Mouse (Mus musculus) cerebellum, postnatal 14 days (tissue): ENCODE results near the gene Gm2a.
"Not testable (repeated sequence)": the region's sequence is repeated elsewhere in the genome, so short reads cannot be mapped to it uniquely, and the experiment has no call there.

Experiments used
- DNase-seq, 2 experiments: peaks; one replicate each; pipeline ENCODE4 v3.0.0; 2021; ENCODE audit warnings: mixed read lengths in 2 of 2

Gene Gm2a

DNA sequence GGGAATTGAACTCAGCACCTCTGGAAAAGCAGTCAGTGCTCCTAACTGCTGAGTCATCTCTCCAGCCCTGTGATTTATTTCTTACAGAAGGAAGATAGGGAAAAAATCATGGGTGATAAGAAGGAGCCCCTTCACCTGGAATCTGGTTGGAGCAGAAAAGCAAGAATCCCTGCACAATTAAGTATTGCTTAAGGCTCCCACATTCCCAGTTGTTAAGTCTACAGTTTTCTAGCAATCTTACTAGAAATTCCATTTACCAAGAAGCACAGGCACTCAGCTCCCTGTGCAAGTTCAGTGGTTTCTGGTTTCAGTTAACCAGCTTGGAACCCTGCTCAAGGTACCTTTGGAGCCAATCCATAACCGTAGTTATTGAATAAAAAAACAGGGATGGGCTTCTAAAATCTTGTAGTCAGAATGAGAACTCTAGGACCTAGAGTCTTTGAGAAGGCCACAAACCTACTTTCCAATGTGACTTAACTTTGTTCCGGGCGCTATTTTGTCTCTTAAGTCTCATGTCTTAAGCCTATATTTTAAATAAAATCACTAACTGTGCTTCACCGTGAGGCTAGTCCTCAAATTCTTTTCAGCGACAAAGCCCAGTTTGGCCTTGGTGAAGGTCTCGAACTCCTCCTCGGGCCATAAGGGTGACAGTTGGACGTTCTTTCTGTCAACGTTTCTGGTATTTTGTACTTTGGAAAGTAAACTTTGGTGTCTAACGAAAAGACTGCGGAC is 1.0 kb upstream of the Gm2a start:
- no peak for DNase-seq

DNA sequence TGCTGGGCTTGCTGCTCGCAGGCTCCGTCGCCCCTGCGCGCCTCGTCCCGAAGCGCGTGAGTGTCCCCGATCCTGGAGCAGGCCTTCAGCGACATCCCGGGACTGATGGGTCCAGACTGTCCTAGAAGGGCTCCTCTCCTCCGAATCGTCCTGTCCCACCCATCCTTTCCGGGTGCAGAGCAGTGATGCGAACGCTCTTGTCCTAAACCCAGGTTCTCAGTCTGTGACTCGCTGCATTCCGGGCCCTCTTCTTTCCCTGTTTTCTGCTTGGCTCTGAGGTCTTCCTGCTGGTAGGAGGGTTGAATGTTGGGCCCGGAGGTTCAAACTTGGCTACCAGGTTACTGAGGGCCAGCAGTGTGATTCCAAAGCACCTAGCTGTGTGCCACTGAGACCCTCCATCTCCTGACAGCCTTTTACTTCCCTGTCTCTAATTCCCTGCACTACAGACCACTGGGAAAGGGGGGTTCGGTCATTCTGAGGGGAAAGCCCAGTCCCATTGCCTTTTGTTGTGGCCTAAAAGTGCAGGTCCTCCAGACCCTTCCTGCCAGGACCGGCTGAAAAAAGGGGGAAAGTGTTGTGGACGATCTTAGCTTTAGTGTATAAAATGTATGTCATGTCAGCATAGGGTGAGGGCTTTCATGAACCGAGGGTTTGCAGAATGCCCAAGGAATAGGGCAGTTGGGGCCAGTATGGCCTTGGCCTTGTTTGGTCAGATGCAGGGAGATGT is 437 bp downstream of the Gm2a start:
- no peak for DNase-seq

DNA sequence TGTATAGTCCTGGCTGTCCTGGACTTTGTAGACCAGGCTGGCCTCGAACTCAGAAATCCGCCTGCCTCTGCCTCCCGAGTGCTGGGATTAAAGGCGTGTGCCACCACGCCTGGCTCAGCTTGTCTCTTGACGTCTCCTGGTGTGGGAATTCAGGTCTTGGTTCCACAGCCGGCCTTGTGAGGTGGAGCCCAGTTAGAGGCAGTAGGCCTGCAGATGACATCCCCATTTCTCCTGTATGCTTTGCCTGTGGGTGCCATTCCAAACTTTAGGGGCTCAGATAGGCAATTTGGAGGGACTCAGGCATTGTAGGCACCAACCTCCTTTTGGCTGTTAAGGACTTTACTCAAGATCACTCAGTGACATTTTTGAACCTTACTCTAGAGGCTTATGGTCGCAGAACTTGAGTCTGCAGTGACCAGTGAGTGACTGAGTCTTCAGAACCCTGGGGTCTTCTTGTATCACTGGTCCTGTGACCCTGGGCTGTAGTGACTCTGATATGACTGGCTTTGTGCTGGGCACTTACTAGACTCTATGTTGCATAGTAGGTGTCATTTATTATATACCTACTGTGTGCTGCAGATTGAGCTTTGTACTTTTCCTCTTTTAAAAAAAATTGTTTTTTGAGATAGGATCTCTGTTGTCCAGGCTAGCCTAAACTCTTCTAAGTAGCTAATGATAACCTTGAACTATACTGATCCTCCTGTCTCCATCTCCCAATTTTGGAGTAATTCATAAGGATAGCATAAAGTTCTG is 1.3 kb downstream of the Gm2a start:
- DNase-seq: no peak

DNA sequence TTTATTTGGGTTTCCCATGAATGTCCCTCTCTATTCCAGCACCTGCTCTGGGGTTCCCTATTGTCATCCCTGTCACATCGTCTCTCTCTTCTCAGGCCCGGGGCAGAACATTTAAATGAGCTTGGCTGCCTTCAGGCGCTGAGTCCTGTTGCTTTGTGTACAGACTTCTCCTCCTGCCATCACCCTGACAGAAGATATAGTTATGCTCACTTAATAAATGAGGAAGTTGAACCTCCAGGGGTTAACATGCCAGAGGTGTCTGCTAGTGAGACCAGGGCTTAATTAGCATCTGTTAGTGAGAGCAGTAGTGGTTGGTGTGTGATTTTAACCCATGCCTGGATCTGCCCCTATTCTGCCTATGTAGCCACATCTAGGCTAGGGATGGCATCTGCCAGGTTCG is 2.0 kb downstream of the Gm2a start:
- DNase-seq: no peak

DNA sequence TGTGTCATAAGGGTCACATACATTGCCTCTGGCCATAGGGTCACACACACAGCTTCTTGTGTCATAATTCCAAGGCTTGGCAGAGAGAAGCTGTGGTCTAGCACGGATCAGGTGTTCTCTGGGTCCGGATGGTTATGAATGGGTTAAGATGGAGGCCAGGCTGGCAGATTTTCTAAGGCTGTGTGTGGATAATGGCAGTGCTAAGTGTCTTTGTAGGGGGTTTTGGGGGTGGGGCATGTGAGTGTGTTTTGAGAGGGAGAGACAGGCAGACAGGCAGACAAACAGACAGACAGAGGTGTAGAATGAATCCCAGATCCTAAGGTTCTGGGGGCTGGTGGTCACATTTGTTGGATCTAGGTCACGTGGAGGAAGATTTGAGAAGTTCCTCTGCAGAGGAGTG is 4.1 kb downstream of the Gm2a start:
- no peak for DNase-seq

DNA sequence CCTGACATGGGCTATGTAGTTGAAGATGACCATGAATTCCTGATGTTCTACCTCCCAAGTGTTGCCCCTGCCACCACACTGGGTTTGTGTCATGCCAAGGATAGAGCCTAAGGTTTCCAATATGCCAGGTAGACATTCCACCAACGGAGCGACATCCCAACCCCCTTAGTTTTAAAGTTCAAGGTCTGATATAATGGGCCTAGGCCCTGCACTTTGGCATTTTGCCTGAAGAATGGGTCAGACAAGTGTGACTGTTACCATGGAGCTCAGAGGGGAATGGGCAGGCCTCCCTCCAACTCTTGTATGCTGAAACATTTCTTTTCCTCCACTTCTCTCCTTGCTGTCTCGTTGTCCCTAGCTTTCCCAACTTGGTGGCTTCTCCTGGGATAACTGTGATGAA is 5.3 kb downstream of the Gm2a start:
- no peak for DNase-seq

DNA sequence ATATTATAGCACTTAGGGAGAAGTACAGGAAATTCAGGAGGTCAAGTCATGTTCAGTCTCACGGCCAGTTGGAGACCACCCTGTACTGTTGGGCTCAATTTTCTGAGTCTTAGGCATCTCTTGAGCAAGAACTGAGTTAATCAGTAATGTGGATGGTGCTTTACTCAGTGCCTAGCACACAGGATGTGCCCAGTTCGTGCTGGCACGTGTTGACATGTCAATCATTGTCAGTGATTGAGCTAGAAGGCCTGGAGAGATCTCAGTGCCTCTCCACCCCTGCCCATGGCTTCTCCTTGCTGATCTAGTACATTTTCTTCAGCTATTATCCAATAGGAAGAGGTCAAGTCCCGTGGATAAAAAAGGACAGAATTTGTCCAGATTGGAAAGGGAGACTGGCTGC is 7.5 kb downstream of the Gm2a start:
- DNase-seq: no peak

DNA sequence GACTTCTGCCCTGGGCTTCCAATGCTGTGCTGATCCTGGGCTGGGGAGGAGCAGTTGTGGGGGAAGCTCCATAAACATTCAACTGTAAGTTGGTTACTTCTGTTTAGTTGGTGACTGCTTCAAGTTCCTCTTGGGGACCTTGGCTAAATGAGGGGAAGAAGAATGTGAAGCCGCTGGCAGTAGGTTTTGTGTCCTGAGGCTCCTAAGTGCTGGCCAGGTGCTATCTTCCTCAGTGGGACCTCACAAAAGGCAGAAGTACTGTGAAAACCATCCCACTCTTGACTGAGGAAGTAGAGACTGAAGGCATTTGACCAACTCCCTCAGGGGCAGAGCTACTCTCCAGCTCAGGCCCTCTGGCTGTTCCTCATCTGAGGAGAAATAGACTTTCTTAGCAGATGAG is 8.7 kb downstream of the Gm2a start:
- no peak for DNase-seq

DNA sequence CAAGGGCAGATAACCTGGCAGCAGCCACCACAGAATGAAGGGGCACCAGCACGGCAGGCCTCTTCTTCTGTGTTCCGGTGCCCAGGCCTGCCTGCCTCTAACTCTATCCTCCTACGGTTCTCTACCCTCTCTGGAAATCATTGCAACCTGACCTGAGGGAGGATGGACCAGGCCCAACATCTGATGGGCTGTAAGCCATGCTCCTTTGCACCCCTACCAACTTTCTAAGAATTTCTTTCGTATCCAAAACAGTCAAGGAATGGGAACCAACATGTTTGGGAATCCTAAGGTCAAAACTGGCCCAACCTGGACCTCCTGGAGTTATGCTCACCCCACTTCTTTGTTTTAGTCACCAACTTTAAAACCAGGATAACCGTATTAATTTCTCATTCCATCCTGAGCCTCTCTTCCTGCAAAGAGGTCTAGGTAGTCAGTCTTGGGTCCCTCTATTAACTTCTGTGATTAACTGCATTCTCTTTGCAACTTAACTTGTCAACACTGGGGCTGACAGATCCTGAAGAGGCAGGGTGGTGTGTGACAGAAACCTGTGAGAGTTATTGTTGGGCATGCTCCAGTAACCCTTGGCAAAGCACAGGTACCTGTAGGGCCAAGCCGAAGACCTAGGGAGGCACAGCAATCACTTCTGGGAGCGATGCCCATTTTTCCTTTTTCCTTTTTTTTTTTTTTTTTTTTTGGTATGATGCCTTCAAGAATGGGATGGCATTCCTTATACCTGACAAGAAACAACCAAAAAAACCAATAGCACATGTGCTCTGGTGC is 11.8 kb downstream of the Gm2a start:
- peak; percentile 55 to 72 for DNase-seq

DNA sequence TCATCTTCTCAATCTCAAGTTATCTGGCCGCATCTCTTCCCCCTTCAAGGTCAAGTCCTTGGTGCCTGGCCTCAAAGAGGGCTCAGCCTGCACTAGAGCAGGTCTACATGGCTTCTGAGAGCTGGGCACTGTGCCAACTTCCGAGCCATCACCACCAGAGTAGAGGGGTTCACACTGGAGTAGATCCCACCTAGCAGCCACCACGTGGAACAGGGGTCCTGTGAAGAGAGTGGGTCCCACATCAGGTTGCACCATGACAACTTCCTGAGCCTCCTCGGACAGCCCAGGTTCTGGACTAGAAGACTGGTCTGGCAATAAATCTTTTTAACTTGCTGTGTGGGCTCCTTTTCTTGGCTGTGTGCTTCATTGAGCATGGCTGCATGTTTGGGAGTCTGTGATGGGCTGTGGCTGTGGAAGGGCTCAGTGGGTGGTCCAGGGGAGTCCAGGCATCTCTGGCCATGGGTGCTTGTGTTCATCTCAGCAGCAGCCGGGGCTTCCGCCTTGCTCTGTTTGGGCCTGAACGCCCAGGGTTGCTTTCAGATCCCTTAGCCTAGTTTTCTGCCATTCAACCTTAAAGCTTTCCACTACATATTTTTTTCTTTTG is 12.8 kb downstream of the Gm2a start:
- peak; percentile 45 to 63 for DNase-seq

DNA sequence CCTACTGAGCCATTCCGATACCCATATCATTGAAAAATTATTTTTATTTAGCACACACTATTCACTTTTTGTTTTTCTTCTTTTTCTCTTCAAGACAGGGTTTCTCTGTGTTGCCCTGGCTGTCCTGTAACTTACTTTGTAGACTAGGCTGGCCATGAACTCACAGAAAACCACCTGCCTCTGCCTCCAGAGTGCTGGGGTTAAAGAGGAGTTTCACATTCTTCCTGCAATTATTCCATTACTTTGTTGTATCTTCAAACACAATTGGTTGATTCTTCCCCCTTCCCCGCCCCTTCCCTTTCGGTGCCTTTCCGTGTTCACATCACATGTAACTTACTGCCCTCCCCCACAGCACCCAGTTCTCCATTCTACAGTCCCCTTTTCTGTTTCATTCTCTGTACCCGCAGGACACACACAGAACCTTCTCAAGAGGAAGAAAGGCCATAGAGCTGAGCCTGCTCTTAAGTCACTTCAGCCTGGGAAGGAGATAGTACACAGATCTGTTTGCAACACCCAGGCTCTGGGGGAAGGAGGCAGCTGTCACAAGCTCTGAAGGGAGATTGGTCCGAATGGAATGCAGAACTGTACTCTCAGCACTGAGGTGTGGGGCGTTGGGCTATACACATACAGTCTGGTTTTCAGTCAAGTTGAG is 15.4 kb downstream of the Gm2a start:
- no peak for DNase-seq

DNA sequence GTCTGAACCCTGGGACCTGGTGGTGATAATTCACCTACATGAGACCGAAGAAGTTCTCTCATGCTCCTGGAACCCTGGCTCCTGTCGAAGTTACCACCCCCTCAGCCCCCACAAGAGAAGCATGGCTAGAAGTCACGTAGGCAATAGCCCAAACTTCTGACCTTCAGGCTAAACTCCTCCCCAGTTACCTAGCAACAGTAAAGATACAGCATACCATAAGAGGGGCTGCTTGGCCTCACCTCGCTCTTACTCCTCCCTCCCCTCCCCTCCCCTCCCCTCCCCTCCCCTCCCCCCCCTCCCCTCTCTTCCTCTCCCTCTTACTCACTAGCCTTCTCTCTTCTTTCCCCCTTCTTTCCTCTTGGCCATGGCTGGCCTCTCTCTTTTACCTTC is 15.9 kb downstream of the Gm2a start:
- not testable (repeated sequence) for DNase-seq

DNA sequence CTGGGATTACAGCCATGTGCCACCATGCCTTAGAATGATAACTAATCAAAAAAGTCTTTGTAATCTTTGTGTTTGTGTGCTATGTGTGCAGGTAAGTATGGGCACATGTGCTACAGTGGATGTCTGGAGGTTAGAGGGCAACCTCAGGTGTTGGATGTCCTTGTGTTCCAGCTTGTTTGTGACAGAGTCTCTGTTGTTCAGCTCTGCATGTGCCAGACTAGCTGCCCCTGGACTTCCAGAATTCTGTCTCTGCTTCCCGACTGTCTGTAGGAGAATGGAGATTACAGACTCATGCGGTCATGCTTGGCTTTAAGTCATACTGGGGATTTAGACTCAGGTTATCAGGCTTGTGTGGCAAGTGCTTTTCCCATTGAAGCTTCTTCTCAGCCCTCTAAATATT is 16.4 kb downstream of the Gm2a start:
- DNase-seq: no peak

DNA sequence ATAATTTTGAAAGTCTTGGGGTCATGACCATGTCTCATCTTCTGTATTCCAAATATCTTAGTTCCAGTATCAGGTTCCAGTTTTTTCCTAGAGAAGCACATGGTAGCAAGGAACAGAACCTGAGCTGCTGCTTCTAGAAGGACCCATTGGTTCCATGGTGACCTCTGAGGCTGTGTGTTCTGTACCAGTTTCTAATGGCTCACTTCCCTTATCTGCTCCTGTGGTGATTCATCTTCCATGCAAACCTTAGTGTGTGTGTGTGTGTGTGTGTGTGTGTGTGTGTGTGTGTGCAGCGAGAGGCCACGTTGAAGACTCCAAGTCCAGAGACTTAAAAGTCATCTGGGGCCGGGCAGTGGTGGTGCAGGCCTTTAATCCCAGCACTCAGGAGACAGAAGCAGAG is 18.1 kb downstream of the Gm2a start:
- DNase-seq: no peak

DNA sequence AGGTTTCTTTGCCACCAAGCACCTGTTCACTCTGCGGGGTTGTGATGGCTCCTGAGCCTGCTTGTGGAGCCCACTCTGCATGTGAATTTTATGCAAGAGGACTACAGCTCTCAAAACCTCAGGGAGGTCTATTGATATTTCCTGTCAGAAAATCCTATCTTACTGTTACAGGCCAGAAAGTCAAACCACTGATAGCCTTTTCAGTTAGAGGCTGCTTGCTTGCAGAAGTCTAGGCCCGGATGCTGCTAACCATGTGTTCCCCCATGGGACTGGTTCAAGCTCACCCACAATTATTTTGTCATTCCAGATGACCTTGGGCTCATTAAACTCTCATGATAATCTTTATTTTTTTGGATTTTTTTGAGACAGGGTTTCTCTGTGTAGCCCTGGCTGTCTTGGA is 19.1 kb downstream of the Gm2a start:
- no peak for DNase-seq

DNA sequence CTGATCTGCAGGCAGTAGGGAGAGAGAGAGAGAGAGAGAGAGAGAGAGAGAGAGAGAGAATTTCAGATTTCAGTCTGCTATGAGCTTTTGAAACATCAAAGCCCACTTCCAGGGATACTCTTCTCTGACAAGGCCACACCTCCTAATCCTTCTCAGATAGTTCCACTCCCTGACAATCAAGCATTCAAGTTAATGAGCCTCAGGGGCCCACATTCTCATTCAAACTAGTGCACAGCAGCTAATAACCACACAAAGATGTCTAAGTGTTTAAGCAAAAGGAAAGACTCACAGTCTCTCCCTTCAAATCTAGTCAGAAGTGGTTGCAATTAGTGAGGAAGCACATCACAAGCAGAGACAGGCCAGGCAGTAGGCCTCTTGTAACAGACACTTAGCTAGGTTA is 22.4 kb downstream of the Gm2a start:
- no peak for DNase-seq

DNA sequence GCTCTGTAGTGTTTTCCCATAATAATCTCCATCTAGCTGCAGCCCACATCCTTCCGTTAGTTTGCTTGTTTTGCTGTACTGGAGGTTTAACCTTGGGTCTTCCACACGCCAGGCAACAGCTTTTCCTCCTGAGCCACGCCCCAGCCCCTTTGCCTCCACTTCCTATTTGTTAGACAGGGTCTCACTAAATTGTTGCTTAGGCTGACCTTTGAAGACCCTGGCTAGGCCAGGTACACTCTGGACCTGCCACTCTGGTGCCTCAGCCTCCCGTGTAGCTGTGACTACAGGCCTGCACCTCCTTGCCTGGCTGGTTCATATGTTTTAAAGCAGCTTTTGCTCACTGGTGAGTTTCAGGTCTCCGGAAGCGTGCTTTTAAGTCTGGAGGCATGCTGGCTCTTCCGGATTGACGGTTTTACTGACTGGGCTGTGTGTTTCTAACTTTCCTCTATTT is 22.9 kb downstream of the Gm2a start:
- DNase-seq: no peak

DNA sequence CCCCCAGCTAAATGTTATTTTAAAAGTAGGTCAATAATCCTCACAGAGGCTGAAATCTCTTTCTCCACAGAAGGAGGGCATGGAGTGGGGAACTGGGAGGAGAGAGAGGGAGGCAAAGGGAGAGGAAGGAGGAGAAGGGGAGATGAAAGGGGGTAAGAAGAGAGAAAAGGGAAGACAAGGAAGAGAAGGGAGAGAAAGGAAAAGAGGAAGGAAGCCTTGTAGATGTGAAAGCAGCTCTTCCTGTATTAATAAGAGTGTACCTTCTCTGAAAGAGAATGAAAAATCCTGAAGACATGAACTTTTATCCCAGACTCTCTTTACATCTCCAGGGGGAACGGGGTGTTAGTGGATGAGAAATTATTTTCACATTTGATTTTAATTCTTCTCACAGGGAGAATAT is 23.5 kb downstream of the Gm2a start:
- no peak for DNase-seq

DNA sequence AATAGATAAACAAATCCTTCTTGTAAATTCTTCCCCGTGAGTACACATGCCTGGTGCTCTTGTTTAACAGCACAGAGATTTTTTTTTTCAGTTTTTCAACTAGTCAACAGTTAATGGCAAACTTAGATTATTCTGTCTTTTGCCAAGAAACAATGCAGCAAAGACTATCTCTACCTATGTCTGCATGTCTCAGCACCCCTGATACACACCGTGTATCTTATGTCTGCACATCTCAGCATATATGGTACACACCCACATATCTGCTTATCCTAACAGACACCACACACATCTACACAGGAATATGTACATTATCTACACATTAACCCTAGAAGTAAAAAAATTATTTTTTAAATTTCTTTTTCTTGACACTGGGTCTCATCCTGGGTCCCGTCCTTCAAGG is 28.7 kb downstream of the Gm2a start:
- DNase-seq: no peak

DNA sequence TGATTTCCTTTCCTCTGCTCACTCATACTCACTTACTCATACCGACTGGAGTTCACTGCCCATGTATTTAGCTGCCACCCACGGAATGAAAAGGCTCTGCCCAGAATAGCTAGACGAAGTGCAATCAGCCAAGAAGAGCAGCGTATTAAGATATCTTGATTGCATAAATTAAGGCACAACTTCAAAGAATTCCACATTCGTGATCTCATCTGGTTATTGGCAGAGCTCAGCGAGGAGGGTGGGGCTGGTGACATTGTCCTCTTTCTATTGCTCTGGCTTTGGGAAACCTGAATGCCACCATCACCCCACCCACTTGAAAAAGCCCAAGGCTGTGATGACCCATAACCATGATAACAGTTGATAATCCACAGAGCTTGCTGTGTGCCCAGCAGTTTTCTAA is 30.0 kb downstream of the Gm2a start:
- no peak for DNase-seq

DNA sequence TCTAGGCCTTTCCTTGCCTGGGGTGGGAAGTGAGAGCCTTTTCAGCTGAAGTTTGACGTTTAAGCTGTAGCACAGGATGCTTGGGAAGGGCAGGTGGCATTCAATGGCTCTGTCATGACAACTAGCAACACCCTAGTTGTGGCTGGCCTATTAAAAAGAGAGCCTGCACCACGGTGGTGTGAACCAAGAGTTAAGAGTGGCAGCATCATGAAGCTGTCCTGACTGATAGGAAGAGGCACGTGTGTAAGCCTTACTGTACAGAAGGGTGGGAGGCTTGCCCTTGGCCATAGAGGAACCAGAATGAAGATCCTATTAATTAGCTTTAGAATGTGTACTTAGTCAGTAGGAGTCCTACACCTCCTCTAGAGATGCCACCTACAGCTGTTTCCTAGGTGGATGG is 30.5 kb downstream of the Gm2a start:
- DNase-seq: no peak

DNA sequence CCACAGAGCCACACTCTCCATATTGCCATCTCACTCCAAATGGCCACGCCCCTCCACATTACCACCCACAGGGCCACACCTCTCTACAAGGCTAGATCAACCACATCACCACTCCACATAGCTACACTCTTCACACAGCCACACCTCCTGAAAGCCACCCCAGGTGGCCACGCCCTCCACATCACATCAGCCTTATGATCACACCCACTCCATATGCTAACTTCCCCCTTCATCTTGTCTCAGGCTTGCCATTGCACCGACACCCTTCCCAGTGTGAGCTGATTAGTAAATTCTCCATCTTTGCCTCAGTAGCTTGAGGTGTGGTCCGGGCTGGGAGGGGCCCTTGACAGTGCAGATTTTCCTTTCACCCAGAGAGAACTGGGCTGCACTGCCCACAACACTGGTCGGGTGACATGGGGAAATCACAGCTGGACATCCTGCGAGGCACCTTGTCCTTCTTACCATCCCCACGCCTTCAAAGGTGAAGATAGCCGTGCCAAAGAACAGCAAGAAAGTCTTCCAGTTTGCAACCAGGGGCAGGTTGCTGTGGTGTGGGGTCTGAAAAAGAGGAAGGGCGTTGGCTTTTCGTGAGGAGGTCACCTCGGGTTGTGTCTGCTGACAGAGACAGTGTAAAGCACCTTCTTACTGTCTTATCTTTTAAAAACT is 33.3 kb downstream of the Gm2a start:
- DNase-seq: no peak
